Mouse (Mus musculus) kidney, embryonic 15.5 days (tissue): ENCODE data around the gene Lrrc8c. TPM values are rescaled to one million over a fixed set of nuclear protein-coding genes. Genes with fewer than 3 reads are reported as not detected.

Experiments
- ATAC-seq: fragments of 200-750 bp; cut with Nextera tagmentation; replicated peaks from 2 replicates; pipeline ENCODE4 v1.8.0; 2017; ENCODE audit warnings: moderate TSS enrichment; ENCODE audit not compliant: low FRiP score
- H3K27ac ChIP-seq: fragments of 300-500 bp; sonication (generic); 2 replicates; pipeline ENCODE4 v1.5.1; 2015; ENCODE audit warnings: mild to moderate bottlenecking, inconsistent platforms
- H3K27me3 ChIP-seq: fragments of 300-500 bp; sonication (generic); 2 replicates; pipeline ENCODE4 v1.6.1; 2015; ENCODE audit warnings: inconsistent platforms
- H3K36me3 ChIP-seq: fragments of 300-500 bp; sonication (generic); 2 replicates; pipeline ENCODE4 v1.6.1; 2015; ENCODE audit warnings: inconsistent platforms
- H3K4me1 ChIP-seq: fragments of 300-500 bp; sonication (generic); 2 replicates; pipeline ENCODE4 v1.6.1; 2015; ENCODE audit warnings: inconsistent platforms
- H3K4me2 ChIP-seq: fragments of 300-500 bp; sonication (generic); 2 replicates; pipeline ENCODE4 v1.6.1; 2015; ENCODE audit warnings: moderate library complexity, mild to moderate bottlenecking, inconsistent platforms
- H3K4me3 ChIP-seq: fragments of 300-500 bp; sonication (generic); replicated peaks from 2 replicates; pipeline ENCODE4 v1.5.1; 2015; ENCODE audit warnings: mild to moderate bottlenecking, inconsistent platforms
- H3K9ac ChIP-seq: fragments of 300-500 bp; sonication (generic); 2 replicates; pipeline ENCODE4 v1.6.1; 2015; ENCODE audit warnings: mild to moderate bottlenecking, inconsistent platforms
- H3K9me3 ChIP-seq: fragments of 300-500 bp; sonication (generic); replicated peaks from 2 replicates; pipeline ENCODE4 v1.6.1; 2016; ENCODE audit warnings: inconsistent platforms
- WGBS: fragments of 180-500 bp; shearing (Covaris S2); methylation state at CpG from one replicate; pipeline ENCODE4 v1.1.7; 2015; ENCODE audit warnings: mixed read lengths; 5-methylcytosine and 5-hydroxymethylcytosine counted together
- polyA plus RNA-seq: library from polyadenylated mRNA; unstranded; fragments of >200 nt; fragmentation: Nextera tagmentation; extraction: Ambion mirVana; gene quantifications from 2 replicates; pipeline ENCODE4 v1.2.1, GENCODE M21; 2015

Lrrc8c gene
- polyA plus RNA-seq, 1 experiment from 2014 or later, result 18.4 TPM

- peaks cover 4% of the 10 kb centered on the region; the same call in 1 of the 2 replicates for H3K27me3 ChIP-seq
- no peaks in the 10 kb centered on the region for H3K9me3 ChIP-seq
- H3K27ac ChIP-seq, result peak overlapping the region; percentile 70; the same call in 1 of the 2 replicates
- H3K4me2 ChIP-seq, result no peak overlapping the region
- no peak overlapping the region for H3K9ac ChIP-seq
- 0 out of 2 replicates have a peak, but pooled peaks have one; percentile 16 for ATAC-seq
- H3K4me3 ChIP-seq, result no peak overlapping the region
- H3K4me1 ChIP-seq, result peaks cover 12% of the 10 kb centered on the region; the same call in 1 of the 2 replicates
- WGBS, result 78% methylated on average over 10 of the region's 10 CpGs
- no peaks in the 10 kb centered on the region for H3K36me3 ChIP-seq
Observed at GRCm38 (mm10) chr5:105649514-105650001, 130.4 kb downstream of the Lrrc8c start.

- WGBS, result 80% methylated on average over 8 of the region's 8 CpGs
- Histone ChIP-seq H3K9ac (no peak overlapping the region), H3K36me3 (no peaks in the 10 kb centered on the region), H3K9me3 (no peaks in the 10 kb centered on the region), H3K4me3 (no peak overlapping the region), H3K4me2 (peak overlapping the region; percentile 39), H3K4me1 (peaks cover 13% of the 10 kb centered on the region; the same call in 1 of the 2 replicates), H3K27ac (peak overlapping the region; percentile 67), H3K27me3 (peaks cover 4% of the 10 kb centered on the region; the same call in 1 of the 2 replicates)
- no peak for ATAC-seq
Observed at GRCm38 (mm10) chr5:105650728-105651479, 131.7 kb downstream of the Lrrc8c start.

- peak overlapping the region; percentile 39 for H3K4me2 ChIP-seq
- H3K27ac ChIP-seq, result peak overlapping the region; percentile 67
- 19% methylated on average over 11 of the region's 11 CpGs for WGBS
- H3K9me3 ChIP-seq, result no peaks in the 10 kb centered on the region
- H3K9ac ChIP-seq, result no peak overlapping the region
- no peak for ATAC-seq
- peaks cover 4% of the 10 kb centered on the region; the same call in 1 of the 2 replicates for H3K27me3 ChIP-seq
- no peak overlapping the region for H3K4me3 ChIP-seq
- no peaks in the 10 kb centered on the region for H3K36me3 ChIP-seq
- H3K4me1 ChIP-seq, result peaks cover 13% of the 10 kb centered on the region; the same call in 1 of the 2 replicates
Observed at GRCm38 (mm10) chr5:105651561-105651991, 132.4 kb downstream of the Lrrc8c start.

- Histone ChIP-seq H3K27ac (no peak overlapping the region), H3K27me3 (peaks cover 4% of the 10 kb centered on the region; the same call in 1 of the 2 replicates), H3K9me3 (no peaks in the 10 kb centered on the region), H3K4me2 (peak overlapping the region; percentile 40), H3K9ac (no peak overlapping the region), H3K4me1 (peaks cover 13% of the 10 kb centered on the region; the same call in 1 of the 2 replicates), H3K4me3 (no peak overlapping the region), H3K36me3 (no peaks in the 10 kb centered on the region)
- peak; percentile 61 for ATAC-seq
- 18% methylated on average over 15 of the region's 15 CpGs for WGBS
Observed at GRCm38 (mm10) chr5:105654237-105655063, 135.3 kb downstream of the Lrrc8c start.

GRCm38 (mm10) chr5:105655100-105655734, 136.0 kb downstream of the Lrrc8c start:
- Histone ChIP-seq H3K9me3 (no peaks in the 10 kb centered on the region), H3K4me2 (no peak overlapping the region), H3K4me1 (peaks cover 13% of the 10 kb centered on the region; the same call in 1 of the 2 replicates), H3K36me3 (no peaks in the 10 kb centered on the region), H3K9ac (no peak overlapping the region), H3K27me3 (peaks cover 4% of the 10 kb centered on the region; the same call in 1 of the 2 replicates), H3K4me3 (no peak overlapping the region), H3K27ac (no peak overlapping the region)
- 73% methylated on average over 12 of the region's 12 CpGs for WGBS
- ATAC-seq, result no peak; the same call in 1 of the 2 replicates

GRCm38 (mm10) chr5:105661894-105662293, 142.7 kb downstream of the Lrrc8c start:
- no peaks in the 10 kb centered on the region for H3K36me3 ChIP-seq
- H3K4me2 ChIP-seq, result no peak overlapping the region
- 85% methylated on average over 5 of the region's 5 CpGs for WGBS
- H3K27ac ChIP-seq, result no peak overlapping the region
- H3K9me3 ChIP-seq, result no peaks in the 10 kb centered on the region
- no peak overlapping the region for H3K9ac ChIP-seq
- no peaks in the 10 kb centered on the region for H3K4me1 ChIP-seq
- no peak overlapping the region for H3K4me3 ChIP-seq
- H3K27me3 ChIP-seq, result no peaks in the 10 kb centered on the region
- ATAC-seq, result no peak

Other genes with a start within 250 kb of the Lrrc8c start
- gene Gm43302, start 225.7 kb upstream of the Lrrc8c start, polyA plus RNA-seq, result 0.31 TPM in 1 of 2 replicates, not detected in the other
- gene Gbp6, start 225.7 kb upstream of the Lrrc8c start, polyA plus RNA-seq, result 0.56 and 0.91 TPM in 2 replicates
- gene Lrrc8b, start 103.6 kb upstream of the Lrrc8c start, polyA plus RNA-seq, result 6.1 and 7.3 TPM in 2 replicates
- gene Lrrc8d, start 180.6 kb downstream of the Lrrc8c start, polyA plus RNA-seq, result 30.0 and 32.2 TPM in 2 replicates